Mouse (Mus musculus) embryonic facial prominence, embryonic 14.5 days (tissue): ENCODE measurements at regions not wholly inside any gene's neighbourhood (a gene's known extent, or its start where the extent isn't known, plus 50 kb on each side); places are given as distances from the start of the nearest gene placed in this dataset.

Source experiments
- ATAC-seq: fragments of 200-750 bp; cut with Nextera tagmentation; 2 replicates; pipeline ENCODE4 v1.8.0; 2017; ENCODE audit warnings: low read depth, moderate number of reproducible peaks, moderate TSS enrichment
- DNase-seq: peaks from one replicate; pipeline ENCODE4 v3.0.0-alpha.2; 2015; ENCODE audit warnings: low spot score
- H3K27ac ChIP-seq: fragments of 300-500 bp; sonication (generic); replicated peaks from 2 replicates; pipeline ENCODE4 v1.5.1; 2014; ENCODE audit warnings: low read depth, mild to moderate bottlenecking, low read length, moderate library complexity
- H3K27me3 ChIP-seq: fragments of 300-500 bp; sonication (generic); replicated peaks from 2 replicates; pipeline ENCODE4 v1.6.1; 2014; ENCODE audit warnings: low read length; ENCODE audit not compliant: control insufficient read depth, insufficient read depth
- H3K36me3 ChIP-seq: fragments of 300-500 bp; sonication (generic); 2 replicates; pipeline ENCODE4 v1.6.1; 2014; ENCODE audit warnings: low read length, mixed read lengths; ENCODE audit not compliant: control insufficient read depth, insufficient read depth
- H3K4me1 ChIP-seq: fragments of 300-500 bp; sonication (generic); 2 replicates; pipeline ENCODE4 v1.6.1; 2014; ENCODE audit warnings: antibody characterized with exemption, low read length; ENCODE audit not compliant: control insufficient read depth, insufficient read depth
- H3K4me2 ChIP-seq: fragments of 300-500 bp; sonication (generic); 2 replicates; pipeline ENCODE4 v1.6.1; 2014; ENCODE audit warnings: low read depth, mild to moderate bottlenecking, low read length, moderate library complexity, mixed read lengths
- H3K4me3 ChIP-seq: fragments of 300-500 bp; sonication (generic); 2 replicates; pipeline ENCODE4 v1.5.1; 2014; ENCODE audit warnings: low read depth, mild to moderate bottlenecking, low read length
- H3K9ac ChIP-seq: fragments of 300-500 bp; sonication (generic); 2 replicates; pipeline ENCODE4 v1.6.1; 2014; ENCODE audit warnings: low read depth, mild to moderate bottlenecking, low read length, moderate library complexity, mixed read lengths
- H3K9me3 ChIP-seq: fragments of 300-500 bp; sonication (generic); 2 replicates; pipeline ENCODE4 v1.6.1; 2016; ENCODE audit warnings: low read length; ENCODE audit not compliant: control insufficient read depth
- WGBS: fragments of 180-500 bp; shearing (Covaris S2); extraction: QIAGEN DNeasy Blood & Tissue Kit; methylation state at CpG from one replicate; pipeline ENCODE4 v1.1.7; 2014; 5-methylcytosine and 5-hydroxymethylcytosine counted together

DNA sequence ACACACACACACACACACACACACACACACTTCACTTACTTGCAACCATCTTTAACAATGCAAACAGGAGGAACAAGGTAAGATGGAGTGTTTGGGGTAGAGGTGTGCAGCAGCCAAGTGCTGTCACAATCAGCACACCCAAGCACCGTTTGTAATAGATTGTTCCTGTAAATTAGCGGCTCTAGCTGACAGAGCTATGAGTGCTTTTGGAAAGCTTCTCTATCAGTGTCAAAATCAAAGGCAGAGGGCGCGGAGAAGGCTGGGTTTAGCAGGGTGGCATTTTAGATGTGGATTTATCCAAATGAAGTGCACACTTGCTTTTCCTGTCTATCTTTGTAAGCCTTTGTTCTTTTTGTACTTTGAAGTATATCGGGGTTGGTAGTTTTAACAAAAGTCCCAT lies 184.6 kb downstream of the Cog6 start:
- H3K9ac ChIP-seq: no peak overlapping the region
- 81% methylated on average over 5 of the region's 5 CpGs for WGBS
- H3K27ac ChIP-seq: no peak overlapping the region
- no peaks in the 10 kb centered on the region for H3K27me3 ChIP-seq
- no peaks in the 10 kb centered on the region for H3K9me3 ChIP-seq
- H3K4me3 ChIP-seq: no peak overlapping the region
- DNase-seq: no peak
- no peak overlapping the region for H3K4me2 ChIP-seq
- no peak for ATAC-seq
- 0 out of 2 replicates have a peak, but pooled peaks cover 3% of the 10 kb centered on the region for H3K4me1 ChIP-seq
- H3K36me3 ChIP-seq: no peaks in the 10 kb centered on the region

DNA sequence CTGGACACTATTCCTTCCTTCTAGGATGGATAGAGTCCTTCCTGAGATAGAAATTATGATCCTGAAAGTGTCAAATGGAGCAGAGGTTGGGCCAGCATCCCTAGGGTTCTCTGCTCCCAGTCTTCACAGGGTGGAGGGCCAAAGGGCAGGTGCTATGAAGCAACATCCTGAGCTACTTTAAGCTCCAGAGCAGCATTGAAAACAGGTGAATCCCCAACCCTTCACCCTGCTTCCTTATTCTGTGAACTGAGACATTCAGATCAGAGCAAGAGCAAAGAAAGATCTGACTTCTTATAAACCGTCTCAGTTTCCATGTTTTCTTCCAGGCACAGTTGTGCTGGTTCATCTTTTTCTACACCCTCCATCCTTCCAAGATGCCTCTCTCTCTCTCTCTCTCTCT lies 185.1 kb downstream of the Cog6 start:
- Histone ChIP-seq H3K4me2 (no peak overlapping the region), H3K27me3 (no peaks in the 10 kb centered on the region), H3K4me1 (0 out of 2 replicates have a peak, but pooled peaks cover 3% of the 10 kb centered on the region), H3K27ac (no peak overlapping the region), H3K36me3 (no peaks in the 10 kb centered on the region), H3K9ac (no peak overlapping the region), H3K4me3 (no peak overlapping the region), H3K9me3 (no peaks in the 10 kb centered on the region)
- 67% methylated on average over 1 of the region's 1 CpGs for WGBS
- DNase-seq: no peak
- ATAC-seq: no peak

DNA sequence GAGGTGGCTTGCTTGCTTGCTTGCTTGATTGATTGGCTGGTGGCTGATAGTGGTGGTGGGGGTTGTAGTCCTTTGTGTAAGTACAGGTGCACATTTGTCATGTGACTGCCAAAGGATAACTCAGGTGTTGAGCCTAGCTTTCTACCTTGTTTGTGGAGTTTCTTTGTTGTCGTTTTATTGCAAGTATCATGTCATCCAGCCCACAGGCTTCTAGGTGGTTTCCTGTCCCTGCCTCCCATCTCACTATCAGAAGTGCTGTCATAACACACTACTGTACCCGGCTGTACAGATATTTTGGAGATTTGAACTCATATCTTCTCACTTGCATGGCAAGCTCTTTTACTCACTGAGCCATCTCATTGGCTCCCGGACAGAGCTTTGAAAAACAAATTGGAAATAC lies 186.9 kb downstream of the Cog6 start:
- no peak overlapping the region for H3K4me2 ChIP-seq
- no peak for DNase-seq

DNA sequence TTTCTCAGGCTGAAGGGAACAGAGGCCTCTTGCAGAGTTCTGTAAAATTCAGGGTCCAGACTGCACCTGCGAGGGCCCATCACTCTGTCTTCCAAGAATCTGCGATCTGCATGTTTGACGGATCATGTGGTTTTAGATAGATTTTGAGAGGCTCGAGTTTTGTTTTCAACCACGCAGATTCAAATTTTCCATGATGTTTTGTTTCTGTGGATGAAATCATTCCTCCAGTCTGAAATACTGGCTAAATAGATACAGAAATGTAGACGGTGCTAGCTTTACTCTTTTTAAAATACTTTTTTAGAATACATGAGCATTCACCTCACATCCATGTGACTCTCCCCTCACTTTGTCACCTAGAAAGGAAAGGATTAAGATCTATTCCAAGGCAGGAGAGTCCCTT lies 188.0 kb downstream of the Cog6 start:
- H3K36me3 ChIP-seq: no peaks in the 10 kb centered on the region
- DNase-seq (no peak), ATAC-seq (no peak)
- no peak overlapping the region for H3K4me2 ChIP-seq
- H3K4me1 ChIP-seq: no peaks in the 10 kb centered on the region
- no peak overlapping the region for H3K9ac ChIP-seq
- no peaks in the 10 kb centered on the region for H3K9me3 ChIP-seq
- H3K4me3 ChIP-seq: no peak overlapping the region
- no peaks in the 10 kb centered on the region for H3K27me3 ChIP-seq
- WGBS: 79% methylated on average over 6 of the region's 6 CpGs
- no peak overlapping the region for H3K27ac ChIP-seq

More for the DNA sequence above, 186.9 kb downstream of the Cog6 start:
- H3K9ac ChIP-seq: no peak overlapping the region
- ATAC-seq: no peak
- no peaks in the 10 kb centered on the region for H3K36me3 ChIP-seq
- no peaks in the 10 kb centered on the region for H3K4me1 ChIP-seq
- H3K27me3 ChIP-seq: no peaks in the 10 kb centered on the region
- no peaks in the 10 kb centered on the region for H3K9me3 ChIP-seq
- no peak overlapping the region for H3K4me3 ChIP-seq
- no peak overlapping the region for H3K27ac ChIP-seq
- 88% methylated on average over 3 of the region's 3 CpGs for WGBS

DNA sequence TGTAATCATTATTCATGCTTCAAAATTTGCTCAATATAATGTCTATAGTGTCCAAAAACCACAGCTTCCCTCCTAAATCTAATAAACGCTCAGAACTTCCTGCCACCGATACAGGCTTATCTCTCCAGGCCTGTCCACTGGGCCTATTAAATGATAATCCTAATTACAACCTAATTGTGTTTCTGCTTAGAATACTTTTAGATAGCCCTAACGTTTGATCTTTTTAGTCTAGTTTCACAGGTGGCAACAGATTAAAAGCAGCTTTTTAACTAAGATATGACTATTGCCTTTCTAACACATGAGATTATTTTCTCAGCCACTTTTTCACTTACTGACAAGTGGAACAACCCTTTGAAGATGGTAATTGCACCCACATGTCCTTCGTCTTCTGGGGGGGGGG lies 188.6 kb downstream of the Cog6 start:
- no peaks in the 10 kb centered on the region for H3K9me3 ChIP-seq
- no peak for ATAC-seq
- H3K4me3 ChIP-seq: no peak overlapping the region
- no peak overlapping the region for H3K27ac ChIP-seq
- no peak for DNase-seq
- H3K9ac ChIP-seq: no peak overlapping the region
- whole genome bisulfite sequencing: 38% methylated on average over 4 of the region's 4 CpGs
- H3K4me2 ChIP-seq: no peak overlapping the region
- H3K36me3 ChIP-seq: no peaks in the 10 kb centered on the region
- H3K27me3 ChIP-seq: no peaks in the 10 kb centered on the region
- no peaks in the 10 kb centered on the region for H3K4me1 ChIP-seq

DNA sequence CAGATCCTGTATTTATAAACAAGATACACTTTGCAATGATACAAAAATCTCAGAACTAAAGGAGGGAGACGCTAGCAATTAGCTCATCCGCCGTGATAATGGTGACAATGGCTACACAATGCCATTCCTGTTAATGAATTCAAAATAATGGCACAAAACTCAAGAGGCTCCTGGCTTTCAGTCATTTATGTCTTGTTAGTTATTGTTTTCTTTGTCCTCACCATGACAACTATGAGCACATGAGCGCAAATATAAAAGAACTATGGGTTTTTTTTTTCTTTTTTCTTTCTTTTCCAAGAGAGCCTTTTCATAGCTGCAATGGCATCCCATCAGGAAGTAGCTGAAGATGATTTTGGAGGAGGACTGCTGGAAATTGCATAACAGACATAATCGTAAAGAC lies 194.2 kb downstream of the Cog6 start:
- ATAC-seq (no peak), DNase-seq (no peak)
- H3K4me1 ChIP-seq: no peaks in the 10 kb centered on the region
- WGBS: 79% methylated on average over 5 of the region's 5 CpGs
- no peak overlapping the region for H3K4me3 ChIP-seq
- H3K9ac ChIP-seq: no peak overlapping the region
- H3K27me3 ChIP-seq: no peaks in the 10 kb centered on the region
- no peak overlapping the region for H3K4me2 ChIP-seq
- H3K36me3 ChIP-seq: no peaks in the 10 kb centered on the region
- no peaks in the 10 kb centered on the region for H3K9me3 ChIP-seq
- no peak overlapping the region for H3K27ac ChIP-seq

DNA sequence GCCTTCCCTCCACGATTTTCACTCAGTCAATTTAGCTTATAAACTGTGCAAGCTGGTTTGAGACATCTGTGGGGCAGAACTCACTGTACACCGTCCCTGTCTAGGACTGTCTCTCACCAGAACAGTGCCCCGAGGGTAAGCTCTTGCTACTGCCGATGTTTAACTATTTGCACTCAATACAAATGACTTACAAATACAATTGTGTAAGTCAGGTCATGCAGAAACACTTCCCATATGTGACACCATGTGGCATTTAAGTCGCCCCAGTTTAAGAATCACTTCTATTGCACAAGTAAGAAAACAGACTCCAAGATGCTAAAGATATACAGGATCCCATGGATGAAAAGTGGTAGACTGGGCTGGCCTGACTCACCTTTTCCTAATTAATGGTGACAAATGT lies 195.6 kb downstream of the Cog6 start:
- no peaks in the 10 kb centered on the region for H3K4me1 ChIP-seq
- no peaks in the 10 kb centered on the region for H3K9me3 ChIP-seq
- no peak overlapping the region for H3K4me2 ChIP-seq
- H3K27me3 ChIP-seq: no peaks in the 10 kb centered on the region
- H3K9ac ChIP-seq: no peak overlapping the region
- WGBS: 19% methylated on average over 5 of the region's 5 CpGs
- H3K27ac ChIP-seq: no peak overlapping the region
- DNase-seq (peak; percentile 40), ATAC-seq (no peak)
- H3K4me3 ChIP-seq: no peak overlapping the region
- H3K36me3 ChIP-seq: no peaks in the 10 kb centered on the region

DNA sequence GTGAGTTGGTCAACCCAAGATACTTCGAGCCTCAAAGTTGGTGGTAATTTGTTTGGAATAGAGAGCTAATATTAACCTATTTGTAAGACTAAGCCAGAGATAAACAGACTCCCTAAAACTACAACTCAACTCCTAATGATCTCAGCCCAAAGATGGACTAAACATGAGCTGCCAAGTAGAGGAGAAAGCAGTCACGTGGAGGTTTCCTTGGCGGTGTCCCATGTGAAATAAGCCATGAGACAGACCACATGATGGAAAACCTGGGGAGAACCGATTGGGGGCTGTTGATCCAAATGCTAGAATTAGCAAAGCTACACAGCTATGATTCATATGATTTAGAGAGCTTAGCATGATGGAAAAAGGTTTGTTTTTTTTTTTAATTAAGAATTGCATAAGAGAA lies 198.6 kb downstream of the Cog6 start:
- DNase-seq (no peak), ATAC-seq (no peak)
- Histone ChIP-seq H3K4me2 (no peak overlapping the region), H3K9ac (no peak overlapping the region), H3K4me1 (no peaks in the 10 kb centered on the region), H3K27me3 (no peaks in the 10 kb centered on the region), H3K9me3 (no peaks in the 10 kb centered on the region), H3K36me3 (no peaks in the 10 kb centered on the region), H3K4me3 (no peak overlapping the region), H3K27ac (no peak overlapping the region)
- 76% methylated on average over 4 of the region's 4 CpGs for WGBS

DNA sequence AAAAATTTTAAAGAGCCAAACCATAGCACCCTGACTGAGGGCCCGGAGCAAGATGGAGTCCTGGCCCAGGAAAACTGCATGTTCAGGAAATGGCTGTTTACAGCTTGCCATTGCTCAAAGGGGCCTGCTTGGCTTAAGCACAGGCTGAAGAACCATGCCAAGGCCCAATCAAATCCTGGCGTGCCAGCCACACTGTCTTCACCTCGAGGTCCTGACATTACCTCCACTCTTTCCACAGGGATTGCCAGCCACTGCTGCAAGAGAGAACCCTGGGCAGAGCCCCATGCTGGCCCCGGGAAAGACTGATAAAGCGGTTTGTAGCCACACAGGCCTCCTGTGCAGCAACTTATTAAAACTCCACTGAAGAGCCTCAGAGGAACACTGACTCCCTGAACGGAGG lies 199.6 kb downstream of the Cog6 start:
- Histone ChIP-seq H3K27me3 (no peaks in the 10 kb centered on the region), H3K9me3 (no peaks in the 10 kb centered on the region), H3K9ac (no peak overlapping the region), H3K4me3 (no peak overlapping the region), H3K4me2 (no peak overlapping the region), H3K27ac (no peak overlapping the region), H3K36me3 (no peaks in the 10 kb centered on the region), H3K4me1 (no peaks in the 10 kb centered on the region)
- DNase-seq (no peak), ATAC-seq (no peak)
- 73% methylated on average over 6 of the region's 6 CpGs for WGBS
